Mouse (Mus musculus): ENCODE data around the gene Lrrc43. TPM values are rescaled to one million over a fixed set of nuclear protein-coding genes. Genes with fewer than 3 reads are reported as not detected.
A peak's percentile ranks its signal among the peaks of the same experiment; 100 is the strongest.

Lrrc43 gene
- polyA plus RNA-seq, 1 experiment from 2014 or later, result 1.5 TPM

DNA sequence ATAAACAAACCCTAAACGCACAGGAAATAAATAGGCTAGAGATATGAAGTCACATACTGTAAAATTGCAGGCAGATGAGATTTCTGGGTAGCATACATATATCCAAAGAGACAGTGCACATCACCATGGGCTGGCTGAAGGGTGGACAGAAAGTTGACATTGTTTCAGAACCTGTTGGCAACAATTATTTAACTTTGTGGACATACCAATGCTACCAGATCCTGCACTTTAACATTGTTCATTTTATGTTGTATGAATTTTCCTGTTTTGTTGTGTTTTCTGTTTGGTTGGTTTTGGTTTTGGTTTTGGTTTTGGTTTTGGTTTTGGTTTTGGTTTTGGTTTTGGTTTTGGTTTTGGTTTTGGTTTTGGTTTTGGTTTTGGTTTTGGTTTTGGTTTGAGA, 24.5 kb upstream of the Lrrc43 start:
- no peak overlapping the region for H3K4me2 ChIP-seq (ENCODE audit: low read depth, low read length)
- H3K9me3 ChIP-seq (ENCODE audit: control insufficient read depth, low read length), result no peaks in the 10 kb centered on the region; the same call in 1 of the 2 replicates
- no peaks in the 10 kb centered on the region for H3K27me3 ChIP-seq (ENCODE audit: control insufficient read depth, insufficient read depth, low read depth, low read length)
- no peak overlapping the region for H3K27ac ChIP-seq (ENCODE audit: low read length)
- WGBS, result 76% methylated on average over 1 of the region's 1 CpGs
- H3K4me3 ChIP-seq (ENCODE audit: low read length), result no peak overlapping the region
- ATAC-seq (ENCODE audit: low read depth), result no peak
- H3K9ac ChIP-seq (ENCODE audit: low read length), result no peak overlapping the region
- H3K4me1 ChIP-seq (replicated peaks; ENCODE audit: control insufficient read depth, insufficient read depth, low read length), result no peaks in the 10 kb centered on the region
- H3K36me3 ChIP-seq (ENCODE audit: control insufficient read depth, insufficient read depth, low read length), result no peaks in the 10 kb centered on the region

DNA sequence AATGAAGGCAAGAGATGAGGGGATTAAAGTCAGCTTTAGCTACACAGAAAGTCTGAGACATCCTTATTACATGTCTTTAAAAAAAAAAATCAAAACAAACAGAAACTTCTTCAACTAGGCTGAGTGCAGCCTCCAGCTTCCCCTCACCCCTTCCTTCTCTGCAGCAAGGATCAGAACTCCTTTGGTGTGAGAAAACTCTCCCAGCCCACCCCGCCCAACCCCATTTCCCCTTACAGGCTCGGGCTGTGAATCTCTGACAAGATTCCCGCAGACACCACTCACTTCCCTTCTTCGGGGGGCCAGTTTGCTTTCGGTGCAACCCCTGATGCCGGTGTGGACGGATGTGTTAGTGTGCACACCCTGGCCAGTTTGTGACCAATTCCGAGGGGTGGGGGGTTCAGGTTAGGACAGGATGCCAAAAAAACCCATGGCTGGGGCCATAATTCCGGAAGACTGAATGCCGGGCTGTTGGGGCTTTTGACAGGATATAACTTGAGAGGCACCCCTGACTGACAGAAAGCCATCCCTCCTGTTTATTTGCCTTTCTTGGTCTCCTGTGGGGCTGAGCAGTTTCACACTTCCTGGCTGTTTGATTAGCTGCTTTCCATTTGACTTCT, 18.2 kb upstream of the Lrrc43 start:
- no peaks in the 10 kb centered on the region for H3K4me1 ChIP-seq (replicated peaks; ENCODE audit: control insufficient read depth, insufficient read depth, low read length)
- no peak overlapping the region; the same call in 1 of the 2 replicates for H3K9ac ChIP-seq (ENCODE audit: low read length)
- 5% methylated on average over 10 of the region's 10 CpGs for WGBS
- no peaks in the 10 kb centered on the region for H3K36me3 ChIP-seq (ENCODE audit: control insufficient read depth, insufficient read depth, low read length)
- H3K4me3 ChIP-seq (ENCODE audit: low read length), result peak overlapping the region; percentile 18; the same call in 1 of the 2 replicates
- ATAC-seq (ENCODE audit: low read depth), result no peak
- no peaks in the 10 kb centered on the region for H3K27me3 ChIP-seq (ENCODE audit: control insufficient read depth, insufficient read depth, low read depth, low read length)
- peak overlapping the region; percentile 49 for H3K4me2 ChIP-seq (ENCODE audit: low read depth, low read length)
- H3K9me3 ChIP-seq (ENCODE audit: control insufficient read depth, low read length), result no peaks in the 10 kb centered on the region
- H3K27ac ChIP-seq (ENCODE audit: low read length), result no peak overlapping the region

DNA sequence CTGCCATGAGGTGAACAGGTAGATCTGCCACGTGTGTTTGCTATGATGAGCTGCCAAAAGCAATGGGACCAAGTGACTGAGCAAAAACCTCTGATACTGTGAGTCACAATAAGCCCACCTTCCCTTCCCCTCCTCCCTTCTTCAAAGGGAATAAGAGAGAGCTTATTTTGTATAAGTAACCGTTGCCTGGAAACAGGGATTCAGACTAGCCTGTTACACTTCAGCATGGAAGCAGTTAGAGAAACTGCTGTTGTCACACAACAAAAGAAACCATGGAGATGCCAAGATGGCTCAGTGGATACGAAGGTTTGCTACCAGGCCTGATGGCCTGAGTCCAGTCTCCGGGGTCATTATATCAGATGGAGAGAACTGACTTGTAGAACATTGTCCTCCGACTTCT, 15.3 kb upstream of the Lrrc43 start:
- no peak overlapping the region for H3K4me3 ChIP-seq (ENCODE audit: low read length)
- no peak overlapping the region for H3K9ac ChIP-seq (ENCODE audit: low read length)
- H3K9me3 ChIP-seq (ENCODE audit: control insufficient read depth, low read length), result no peaks in the 10 kb centered on the region
- no peak for ATAC-seq (ENCODE audit: low read depth)
- H3K4me2 ChIP-seq (ENCODE audit: low read depth, low read length), result no peak overlapping the region
- no peaks in the 10 kb centered on the region for H3K27me3 ChIP-seq (ENCODE audit: control insufficient read depth, insufficient read depth, low read depth, low read length)
- H3K4me1 ChIP-seq (replicated peaks; ENCODE audit: control insufficient read depth, insufficient read depth, low read length), result no peaks in the 10 kb centered on the region
- H3K36me3 ChIP-seq (ENCODE audit: control insufficient read depth, insufficient read depth, low read length), result no peaks in the 10 kb centered on the region
- 79% methylated on average over 5 of the region's 5 CpGs for WGBS
- no peak overlapping the region for H3K27ac ChIP-seq (ENCODE audit: low read length)

DNA sequence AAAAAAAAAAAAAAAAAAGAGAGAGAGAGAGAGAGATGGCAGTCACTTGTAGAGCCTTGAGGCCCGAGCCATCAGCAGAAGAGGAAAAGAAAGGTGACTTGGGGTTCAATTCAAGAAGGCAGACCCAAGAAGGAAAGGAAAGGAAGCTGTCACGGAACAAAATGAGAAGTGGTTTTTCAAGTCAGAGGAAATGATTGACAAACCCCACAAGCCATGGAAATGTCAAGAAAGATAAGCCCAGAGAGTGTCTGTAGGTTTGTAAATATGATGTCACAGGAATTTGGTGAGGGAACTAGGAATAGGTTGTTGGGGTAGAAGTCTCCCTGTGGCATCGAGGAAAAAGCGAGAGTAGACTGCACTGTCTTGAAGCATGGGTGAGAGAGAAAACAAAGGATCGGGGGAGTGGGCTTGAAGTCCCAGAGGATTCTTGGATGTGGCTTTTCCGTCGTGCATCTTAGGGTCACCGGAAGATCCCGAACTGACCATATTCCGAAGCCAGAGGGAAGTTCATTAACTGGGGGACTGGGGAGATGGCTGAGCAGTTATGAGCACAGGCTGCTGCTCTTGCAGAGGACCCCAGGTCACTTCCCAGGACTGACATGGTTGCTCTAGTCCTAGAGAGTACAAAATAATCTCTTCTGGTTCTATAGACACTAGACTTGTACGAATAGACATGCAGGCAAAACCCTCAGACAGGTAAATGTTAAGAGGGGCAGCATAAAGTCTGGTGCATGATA, 1.3 kb upstream of the Lrrc43 start:
- Histone ChIP-seq H3K9ac (ENCODE audit: low read length) (no peak overlapping the region), H3K4me3 (ENCODE audit: low read length) (no peak overlapping the region), H3K27me3 (ENCODE audit: control insufficient read depth, insufficient read depth, low read depth, low read length) (no peaks in the 10 kb centered on the region), H3K4me2 (ENCODE audit: low read depth, low read length) (no peak overlapping the region), H3K27ac (ENCODE audit: low read length) (no peak overlapping the region), H3K36me3 (ENCODE audit: control insufficient read depth, insufficient read depth, low read length) (no peaks in the 10 kb centered on the region), H3K9me3 (ENCODE audit: control insufficient read depth, low read length) (no peaks in the 10 kb centered on the region), H3K4me1 (replicated peaks; ENCODE audit: control insufficient read depth, insufficient read depth, low read length) (no peaks in the 10 kb centered on the region; the same call in 1 of the 2 replicates)
- ATAC-seq (ENCODE audit: low read depth), result no peak
- 73% methylated on average over 11 of the region's 11 CpGs for WGBS

DNA sequence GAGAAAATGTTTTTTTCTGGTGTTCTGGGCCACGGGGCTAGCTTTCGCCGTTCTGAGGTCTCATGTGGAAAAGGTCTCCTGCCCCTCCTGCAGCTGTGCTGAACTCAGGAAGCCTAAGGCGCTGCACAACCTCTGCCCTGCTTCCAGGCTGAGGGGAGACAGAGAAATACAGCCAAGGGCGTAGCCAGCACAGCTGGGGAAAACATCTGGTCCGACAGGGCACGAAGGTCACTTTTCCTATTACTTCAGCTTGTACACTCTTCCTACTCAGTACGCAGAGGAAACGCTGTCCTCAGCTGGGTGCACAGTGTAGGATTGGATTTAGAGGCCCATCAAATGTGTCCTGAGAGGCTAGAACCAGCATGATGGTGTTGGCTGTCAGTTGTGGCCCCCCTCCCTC, 830 bp downstream of the Lrrc43 start:
- 50% methylated on average over 9 of the region's 9 CpGs for WGBS
- no peaks in the 10 kb centered on the region for H3K9me3 ChIP-seq (ENCODE audit: control insufficient read depth, low read length)
- no peak overlapping the region for H3K4me3 ChIP-seq (ENCODE audit: low read length)
- no peak for ATAC-seq (ENCODE audit: low read depth)
- H3K36me3 ChIP-seq (ENCODE audit: control insufficient read depth, insufficient read depth, low read length), result no peaks in the 10 kb centered on the region
- no peaks in the 10 kb centered on the region; the same call in 1 of the 2 replicates for H3K4me1 ChIP-seq (replicated peaks; ENCODE audit: control insufficient read depth, insufficient read depth, low read length)
- no peak overlapping the region for H3K9ac ChIP-seq (ENCODE audit: low read length)
- H3K4me2 ChIP-seq (ENCODE audit: low read depth, low read length), result no peak overlapping the region
- no peaks in the 10 kb centered on the region for H3K27me3 ChIP-seq (ENCODE audit: control insufficient read depth, insufficient read depth, low read depth, low read length)
- H3K27ac ChIP-seq (ENCODE audit: low read length), result no peak overlapping the region

DNA sequence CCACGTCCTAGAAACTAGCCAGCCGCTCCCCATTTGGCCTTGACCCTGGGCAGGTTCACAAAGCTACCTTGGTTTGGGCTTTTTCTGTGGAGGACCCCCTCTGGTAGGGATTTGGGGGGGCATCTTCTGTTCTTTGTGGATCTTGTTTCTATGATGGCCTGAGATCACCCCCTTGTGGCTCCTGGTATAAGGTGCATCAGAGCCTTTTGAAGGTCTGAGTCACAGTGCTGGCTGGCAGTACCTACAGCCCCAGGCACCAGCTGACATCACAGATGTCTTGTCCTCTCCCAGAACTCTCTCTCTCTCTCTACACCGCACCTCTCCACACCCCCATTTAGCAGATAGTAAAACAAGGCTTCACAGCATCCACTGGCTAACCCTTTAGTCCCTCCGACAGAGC, 10.6 kb downstream of the Lrrc43 start:
- 46% methylated on average over 4 of the region's 4 CpGs for WGBS
- H3K27me3 ChIP-seq (ENCODE audit: control insufficient read depth, insufficient read depth, low read depth, low read length), result no peaks in the 10 kb centered on the region
- no peaks in the 10 kb centered on the region; the same call in 1 of the 2 replicates for H3K4me1 ChIP-seq (replicated peaks; ENCODE audit: control insufficient read depth, insufficient read depth, low read length)
- no peaks in the 10 kb centered on the region for H3K36me3 ChIP-seq (ENCODE audit: control insufficient read depth, insufficient read depth, low read length)
- no peak overlapping the region for H3K27ac ChIP-seq (ENCODE audit: low read length)
- ATAC-seq (ENCODE audit: low read depth), result no peak
- H3K9ac ChIP-seq (ENCODE audit: low read length), result no peak overlapping the region
- H3K9me3 ChIP-seq (ENCODE audit: control insufficient read depth, low read length), result no peaks in the 10 kb centered on the region
- H3K4me3 ChIP-seq (ENCODE audit: low read length), result no peak overlapping the region
- no peak overlapping the region for H3K4me2 ChIP-seq (ENCODE audit: low read depth, low read length)

DNA sequence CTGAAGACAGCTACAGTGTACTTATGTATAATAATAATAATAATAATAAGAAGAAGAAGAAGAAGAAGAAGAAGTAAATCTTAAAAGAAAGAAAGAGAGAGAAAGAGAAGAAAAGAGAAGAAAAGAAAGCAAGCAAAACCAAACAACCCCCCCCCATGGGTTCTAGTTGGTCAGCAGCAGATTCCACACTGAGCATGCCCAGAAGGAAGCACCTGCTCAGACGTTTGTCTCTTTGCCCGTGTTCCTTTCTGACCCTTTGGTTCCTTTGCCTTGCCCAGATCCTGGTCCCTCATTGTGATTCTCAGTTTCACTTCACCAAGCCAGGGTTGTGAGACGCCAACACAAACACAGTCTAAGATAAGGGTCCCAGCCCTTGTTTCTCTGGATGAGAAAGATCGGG, 12.9 kb downstream of the Lrrc43 start:
- Histone ChIP-seq H3K4me1 (replicated peaks; ENCODE audit: control insufficient read depth, insufficient read depth, low read length) (no peaks in the 10 kb centered on the region; the same call in 1 of the 2 replicates), H3K9me3 (ENCODE audit: control insufficient read depth, low read length) (no peaks in the 10 kb centered on the region), H3K27ac (ENCODE audit: low read length) (no peak overlapping the region), H3K4me2 (ENCODE audit: low read depth, low read length) (no peak overlapping the region), H3K36me3 (ENCODE audit: control insufficient read depth, insufficient read depth, low read length) (no peaks in the 10 kb centered on the region), H3K27me3 (ENCODE audit: control insufficient read depth, insufficient read depth, low read depth, low read length) (peaks cover 3% of the 10 kb centered on the region; the same call in 1 of the 2 replicates), H3K9ac (ENCODE audit: low read length) (no peak overlapping the region), H3K4me3 (ENCODE audit: low read length) (no peak overlapping the region)
- no peak for ATAC-seq (ENCODE audit: low read depth)
- WGBS, result 52% methylated on average over 4 of the region's 4 CpGs

DNA sequence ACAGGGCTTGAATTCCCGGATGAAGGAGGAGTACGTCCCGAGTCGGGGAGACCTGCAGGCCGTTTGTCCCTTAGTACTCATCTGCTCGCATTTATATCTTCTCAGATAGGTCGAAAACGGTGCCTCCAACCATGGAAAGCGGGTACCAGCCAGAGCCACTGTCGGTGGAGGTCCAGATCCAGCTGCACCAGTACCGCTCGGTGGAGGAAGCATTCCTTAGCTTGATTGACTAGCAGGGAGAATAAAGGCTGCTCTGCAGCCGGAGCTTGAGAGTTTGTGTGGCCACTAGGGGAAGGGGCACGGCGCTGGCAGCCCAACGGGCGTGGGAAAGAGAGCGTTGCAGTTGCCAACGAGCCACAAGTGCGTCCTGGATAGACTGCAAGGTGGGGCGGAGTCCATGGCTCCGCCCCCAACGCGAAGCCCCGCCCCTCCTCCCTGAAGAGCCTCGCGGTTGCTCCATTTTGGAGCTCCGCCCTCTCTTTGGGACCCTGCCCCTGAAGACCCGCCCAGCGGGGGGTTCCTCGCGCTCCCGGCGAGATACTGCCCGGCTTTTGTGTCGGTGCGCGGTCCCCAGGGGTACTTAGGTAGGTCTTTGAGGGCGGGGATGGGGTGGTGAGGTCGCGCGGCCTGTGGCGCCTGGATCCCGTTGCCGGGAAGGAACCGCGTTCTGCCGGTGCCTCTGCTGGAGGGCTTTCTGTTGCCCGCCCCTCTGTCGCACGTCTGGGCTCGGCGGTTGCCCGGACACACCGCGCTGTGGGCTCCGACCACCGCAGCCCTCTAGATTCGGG, 19.0 kb downstream of the Lrrc43 start:
- peaks cover 11% of the 10 kb centered on the region for H3K27me3 ChIP-seq (ENCODE audit: control insufficient read depth, insufficient read depth, low read depth, low read length)

DNA sequence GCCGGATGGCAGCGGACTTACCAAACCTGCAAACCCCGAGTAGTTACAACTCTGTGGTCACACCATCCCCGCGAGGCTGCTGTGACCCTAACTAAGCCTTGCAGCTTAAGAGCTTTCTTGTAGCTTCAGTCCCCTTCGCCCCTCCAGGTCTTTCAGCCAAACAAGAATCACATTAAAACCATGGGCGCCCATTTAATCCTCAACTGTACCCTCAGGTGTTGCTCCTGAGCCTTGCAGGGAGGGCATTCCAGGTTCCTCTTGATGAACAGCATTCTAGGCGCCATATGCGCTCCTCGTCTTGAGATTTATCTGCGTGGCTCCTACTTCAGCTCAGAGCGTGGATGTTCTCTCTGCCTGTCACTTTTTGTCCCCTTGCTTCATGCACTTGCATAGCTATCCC, 19.8 kb downstream of the Lrrc43 start:
- 6% methylated on average over 12 of the region's 12 CpGs for WGBS
- H3K4me1 ChIP-seq (replicated peaks; ENCODE audit: control insufficient read depth, insufficient read depth, low read length), result 0 out of 2 replicates have a peak, but pooled peaks cover 5% of the 10 kb centered on the region
- peaks cover 11% of the 10 kb centered on the region for H3K27me3 ChIP-seq (ENCODE audit: control insufficient read depth, insufficient read depth, low read depth, low read length)

More for the DNA sequence above, 19.0 kb downstream of the Lrrc43 start:
- Histone ChIP-seq H3K4me1 (replicated peaks; ENCODE audit: control insufficient read depth, insufficient read depth, low read length) (0 out of 2 replicates have a peak, but pooled peaks cover 5% of the 10 kb centered on the region), H3K4me2 (ENCODE audit: low read depth, low read length) (peak overlapping the region; percentile 72), H3K36me3 (ENCODE audit: control insufficient read depth, insufficient read depth, low read length) (no peaks in the 10 kb centered on the region; the same call in 1 of the 2 replicates), H3K4me3 (ENCODE audit: low read length) (peak overlapping the region; percentile 55), H3K9ac (ENCODE audit: low read length) (peak overlapping the region; percentile 58), H3K9me3 (ENCODE audit: control insufficient read depth, low read length) (no peaks in the 10 kb centered on the region), H3K27ac (ENCODE audit: low read length) (no peak overlapping the region)
- 1% methylated on average over 59 of the region's 59 CpGs for WGBS
- peak; percentile 96 for ATAC-seq (ENCODE audit: low read depth)

More for the DNA sequence above, 19.8 kb downstream of the Lrrc43 start:
- peak overlapping the region; percentile 58 for H3K9ac ChIP-seq (ENCODE audit: low read length)
- no peaks in the 10 kb centered on the region for H3K9me3 ChIP-seq (ENCODE audit: control insufficient read depth, low read length)
- peak overlapping the region; percentile 72 for H3K4me2 ChIP-seq (ENCODE audit: low read depth, low read length)
- H3K27ac ChIP-seq (ENCODE audit: low read length), result no peak overlapping the region
- H3K4me3 ChIP-seq (ENCODE audit: low read length), result peak overlapping the region; percentile 55
- ATAC-seq (ENCODE audit: low read depth), result 0 out of 2 replicates have a peak, but pooled peaks have one; percentile 5
- no peaks in the 10 kb centered on the region; the same call in 1 of the 2 replicates for H3K36me3 ChIP-seq (ENCODE audit: control insufficient read depth, insufficient read depth, low read length)
